Mouse (Mus musculus): Measurements from ENCODE around the gene Jph4.

Gene Jph4

GRCm38 (mm10) chr14:55064481-55065370, 52.0 kb downstream of the Jph4 start:
- in situ Hi-C loops (cut with MboI, MseI) = no loop called here

- in situ Hi-C loops (cut with MboI, MseI) = no loop called here
Observed at GRCm38 (mm10) chr14:55063581-55064381, 53.0 kb downstream of the Jph4 start.

- in situ Hi-C loops (cut with MboI, MseI) = no loop called here
Observed at GRCm38 (mm10) chr14:55063117-55063516, 53.6 kb downstream of the Jph4 start.

GRCm38 (mm10) chr14:55062626-55063025, 54.1 kb downstream of the Jph4 start:
- in situ Hi-C loops (cut with MboI, MseI) = no loop called here

- in situ Hi-C loops (cut with MboI, MseI) = no loop called here
Observed at GRCm38 (mm10) chr14:55061845-55062244, 54.9 kb downstream of the Jph4 start.

GRCm38 (mm10) chr14:55059931-55060330, 56.8 kb downstream of the Jph4 start:
- in situ Hi-C loops (cut with MboI, MseI) = no loop called here

- in situ Hi-C loops (cut with MboI, MseI) = no loop called here
Observed at GRCm38 (mm10) chr14:55059009-55059408, 57.7 kb downstream of the Jph4 start.

All from regulatory T cell (primary cell).